Mouse (Mus musculus) spleen, postnatal 4 days (tissue): ENCODE data around the gene Kcnk6.
A peak's percentile ranks its signal among the peaks of the same experiment; 100 is the strongest.

Source experiments
- DNase-seq, 2 experiments: peaks; one replicate each; pipeline ENCODE4 v3.0.0; 2022; ENCODE audit warnings: low spot score in 2 of 2

The Kcnk6 gene

GRCm38 (mm10) chr7:29232247-29233013 lies at the start of gene Kcnk6:
Kcnk6 (minus strand) TSS chr7:29232515.
- DNase-seq, result peak; percentile 30 to 74

GRCm38 (mm10) chr7:29281201-29282073 lies 49.1 kb upstream of the Kcnk6 start, which contains the start of gene Spint2:
Spint2 (minus strand) TSS chr7:29281912.
- peak; percentile 54 to 81 for DNase-seq

GRCm38 (mm10) chr7:29280801-29281200 lies 48.5 kb upstream of the Kcnk6 start:
- DNase-seq, result no peak

- no peak for DNase-seq
Measured at GRCm38 (mm10) chr7:29279924-29280323, 47.6 kb upstream of the Kcnk6 start.

GRCm38 (mm10) chr7:29279261-29279660 lies 46.9 kb upstream of the Kcnk6 start:
- DNase-seq, result no peak

- no peak for DNase-seq
Measured at GRCm38 (mm10) chr7:29277510-29277909, 45.2 kb upstream of the Kcnk6 start.

GRCm38 (mm10) chr7:29276715-29277114 lies 44.4 kb upstream of the Kcnk6 start:
- no peak for DNase-seq

GRCm38 (mm10) chr7:29271687-29272465 lies 39.6 kb upstream of the Kcnk6 start:
- no peak for DNase-seq

GRCm38 (mm10) chr7:29270445-29270844 lies 38.1 kb upstream of the Kcnk6 start:
- DNase-seq, result no peak

GRCm38 (mm10) chr7:29266931-29267330 lies 34.6 kb upstream of the Kcnk6 start:
- DNase-seq, result no peak

- no peak for DNase-seq
Measured at GRCm38 (mm10) chr7:29265636-29266035, 33.3 kb upstream of the Kcnk6 start.

- no peak for DNase-seq
Measured at GRCm38 (mm10) chr7:29263831-29264230, 31.5 kb upstream of the Kcnk6 start.

GRCm38 (mm10) chr7:29262151-29262550 lies 29.8 kb upstream of the Kcnk6 start:
- no peak for DNase-seq

- no peak for DNase-seq
Measured at GRCm38 (mm10) chr7:29259781-29260730, 27.7 kb upstream of the Kcnk6 start.

- DNase-seq, result peak in 1 of 2 experiments; percentile 55
Measured at GRCm38 (mm10) chr7:29257368-29257767, 25.1 kb upstream of the Kcnk6 start.

- DNase-seq, result no peak
Measured at GRCm38 (mm10) chr7:29255875-29256274, 23.6 kb upstream of the Kcnk6 start.

GRCm38 (mm10) chr7:29253842-29254241 lies 21.5 kb upstream of the Kcnk6 start:
- DNase-seq, result no peak

- DNase-seq, result no peak
Measured at GRCm38 (mm10) chr7:29251166-29251565, 18.9 kb upstream of the Kcnk6 start.

- DNase-seq, result peak; percentile 27 to 70
Measured at GRCm38 (mm10) chr7:29248261-29248841, 16.0 kb upstream of the Kcnk6 start, which contains the start of gene 2200002D01Rik. 2200002D01Rik (minus strand) TSS chr7:29248466.

- DNase-seq, result no peak
Measured at GRCm38 (mm10) chr7:29247706-29248105, 15.4 kb upstream of the Kcnk6 start.
